Mouse (Mus musculus): ENCODE measurements at regions not wholly inside any gene's neighbourhood (a gene's known extent, or its start where the extent isn't known, plus 50 kb on each side); places are given as distances from the start of the nearest gene placed in this dataset.

DNA sequence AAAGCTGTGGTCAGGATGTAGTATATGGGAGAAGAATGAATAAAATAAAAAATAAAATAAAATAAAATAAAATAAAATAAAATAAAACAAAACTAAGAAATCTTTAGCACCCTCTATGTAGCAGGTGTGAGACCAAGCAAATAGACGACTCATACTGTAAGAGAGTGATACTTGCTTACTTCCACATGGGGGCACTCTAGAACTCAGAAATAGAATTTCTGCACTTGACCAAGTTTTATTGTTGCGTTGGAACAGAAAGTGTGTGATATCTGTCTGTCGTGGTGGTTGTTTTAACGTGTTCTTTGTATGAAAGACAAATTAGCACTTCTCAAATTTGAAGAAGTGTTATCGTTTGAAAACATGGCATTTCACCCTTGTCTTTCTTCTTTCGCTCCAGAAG lies 125.4 kb downstream of the Dthd1 start:
- H3K4me1 ChIP-seq (ENCODE audit: control insufficient read depth, insufficient read depth, low read length) = no peaks in the 10 kb centered on the region
- TF ChIP-seq POLR2A (IDR thresholded peaks at IDR 0.05; ENCODE audit: extremely low read depth, insufficient read depth, low read length) = no peak
- 0 out of 2 replicates have a peak, but pooled peaks have one; percentile 4 for TF ChIP-seq CTCF (IDR thresholded peaks at IDR 0.05; ENCODE audit: extremely low read depth, insufficient read depth, low read length)
- no peak overlapping the region for H3K27ac ChIP-seq (ENCODE audit: insufficient read depth, low read length)
- no peak overlapping the region for H3K4me3 ChIP-seq (ENCODE audit: insufficient read depth, low read length)
